Mouse (Mus musculus) erythroblast, embryonic 14.5 days (primary cell): ENCODE results near the gene Chd2.

Source experiments
- GATA1 ChIP-seq: IDR thresholded peaks from 2 replicates; pipeline ENCODE4 v1.6.1; 2012; ENCODE audit warnings: low read length, inconsistent platforms, mixed read lengths
- TAL1 ChIP-seq: IDR thresholded peaks from 3 replicates; pipeline ENCODE4 v1.6.1; 2012; ENCODE audit warnings: low read length, inconsistent platforms, mixed read lengths

- TF ChIP-seq GATA1, result no peak
- TF ChIP-seq TAL1, result no peak
Measured at GRCm38 (mm10) chr7:73583400-73583799, 41.8 kb upstream of the Chd2 start.
